Mouse (Mus musculus) bone marrow macrophage, adult 2 months (primary cell): Measurements from ENCODE around the gene Slit1.
A peak's percentile ranks its signal among the peaks of the same experiment; 100 is the strongest.

Source experiments
- CTCF ChIP-seq: IDR thresholded peaks from 2 replicates; pipeline ENCODE4 v1.5.1; 2012; ENCODE audit warnings: low read depth, mild to moderate bottlenecking, low read length, moderate library complexity
- POLR2A ChIP-seq: IDR thresholded peaks from 2 replicates; pipeline ENCODE4 v1.6.1; 2012; ENCODE audit warnings: mild to moderate bottlenecking, low read depth, low read length, borderline replicate concordance

DNA sequence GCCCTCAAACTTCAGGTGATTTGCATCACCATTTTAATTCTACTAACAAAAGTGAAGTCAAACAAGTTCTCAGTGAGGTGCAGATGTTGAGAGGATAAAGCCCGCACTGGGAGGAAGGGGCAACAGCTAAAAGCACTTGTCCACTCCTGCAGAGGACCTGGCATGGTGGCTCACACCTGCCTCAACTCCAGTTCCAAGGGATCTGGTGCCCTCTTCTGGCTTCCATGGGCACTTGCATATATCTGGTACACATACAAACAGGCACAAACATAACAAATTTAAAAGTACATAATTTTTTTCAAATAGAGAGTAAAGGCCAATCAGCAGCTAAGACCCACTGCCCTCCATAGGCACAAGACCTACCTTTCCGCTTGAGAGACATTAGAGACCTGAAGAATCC, 47.9 kb upstream of the Slit1 start:
- TF ChIP-seq POLR2A (no peak), CTCF (peak; percentile 38; the same call in 1 of the 2 replicates)
